Mouse (Mus musculus) right cerebral cortex, postnatal 14 days (tissue): ENCODE measurements around the gene Ets1.

Source experiments
- DNase-seq: peaks from one replicate; pipeline ENCODE4 v3.0.0; 2022

The Ets1 gene

DNA sequence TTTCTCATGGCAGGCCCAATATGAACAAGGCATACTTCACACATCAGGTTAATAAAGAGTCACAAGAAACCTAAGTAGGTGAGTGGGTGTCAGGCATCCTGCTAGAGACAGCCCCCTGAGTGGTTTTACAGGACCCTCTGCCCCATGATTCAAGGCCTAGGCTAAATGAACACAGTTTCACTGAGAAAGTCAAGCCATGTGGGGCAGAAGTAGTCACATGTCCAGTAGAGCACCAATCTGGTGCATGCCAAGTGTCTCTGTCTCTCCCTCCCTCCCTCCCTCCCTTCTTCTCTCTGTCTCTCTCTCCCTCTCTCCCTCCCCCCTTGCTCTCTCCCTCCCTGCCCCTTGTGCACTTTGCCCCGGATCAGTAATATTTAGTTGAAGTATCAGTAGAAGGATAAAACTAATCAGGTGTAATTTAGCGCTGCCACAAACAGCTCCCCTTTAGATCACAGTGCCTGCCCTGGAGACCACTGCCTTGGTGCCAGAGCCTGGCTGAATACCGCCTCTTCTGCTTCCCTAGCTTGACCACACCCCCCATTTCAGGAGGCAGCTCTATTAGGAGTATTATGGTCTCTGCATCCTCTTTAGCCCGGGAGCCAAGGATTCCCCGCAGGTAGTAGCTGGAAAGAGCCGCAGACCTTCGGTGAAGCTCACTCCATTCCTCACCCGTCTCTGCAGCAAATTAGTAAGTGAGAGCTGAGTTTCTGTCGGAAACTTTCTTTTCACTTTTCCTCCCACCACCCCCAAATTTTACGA, at the start of gene Ets1:
Gene Ets1 (plus strand): TSS at position 595 of the 759 bp plus-strand sequence.
- DNase-seq = no peak

DNA sequence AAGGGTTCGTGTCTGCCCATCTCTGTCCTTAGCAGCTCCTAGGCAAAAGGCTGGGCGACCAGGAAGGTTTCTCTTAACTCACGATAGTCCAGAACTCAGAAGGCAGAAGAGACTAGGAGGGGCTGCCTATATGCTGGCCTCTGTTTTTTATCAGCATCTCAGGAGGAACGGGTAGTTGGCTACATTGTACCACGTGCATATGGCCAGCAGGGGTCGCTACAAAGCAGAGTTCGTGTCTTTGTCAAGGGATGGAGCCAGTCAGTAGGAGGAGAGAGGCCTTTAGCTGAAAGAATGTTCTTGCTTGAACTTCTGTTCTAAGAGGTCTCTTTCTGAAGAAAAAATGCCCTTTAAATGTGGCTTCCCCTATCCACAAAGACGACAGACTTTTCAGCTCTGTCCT, 46.1 kb upstream of the Ets1 start:
- peak; percentile 83 for DNase-seq

DNA sequence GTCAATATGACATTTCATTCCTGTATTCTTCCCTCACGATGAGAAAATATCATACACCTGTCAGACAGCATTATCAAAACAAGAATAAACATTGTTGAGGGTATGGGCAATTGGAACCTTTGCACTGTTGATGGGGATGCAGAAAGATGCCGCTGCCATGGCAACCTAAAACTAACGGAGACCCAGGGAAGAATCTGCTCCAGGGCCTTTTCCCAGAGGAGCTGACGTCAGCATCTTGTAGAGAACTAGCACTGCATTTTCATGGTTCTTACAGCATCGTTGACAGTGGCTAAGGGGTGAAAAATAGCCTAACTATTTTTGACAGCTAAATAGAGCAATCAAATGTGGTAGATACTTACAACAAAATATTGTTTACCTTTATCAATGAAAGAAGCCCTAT, 45.5 kb upstream of the Ets1 start:
- no peak for DNase-seq

DNA sequence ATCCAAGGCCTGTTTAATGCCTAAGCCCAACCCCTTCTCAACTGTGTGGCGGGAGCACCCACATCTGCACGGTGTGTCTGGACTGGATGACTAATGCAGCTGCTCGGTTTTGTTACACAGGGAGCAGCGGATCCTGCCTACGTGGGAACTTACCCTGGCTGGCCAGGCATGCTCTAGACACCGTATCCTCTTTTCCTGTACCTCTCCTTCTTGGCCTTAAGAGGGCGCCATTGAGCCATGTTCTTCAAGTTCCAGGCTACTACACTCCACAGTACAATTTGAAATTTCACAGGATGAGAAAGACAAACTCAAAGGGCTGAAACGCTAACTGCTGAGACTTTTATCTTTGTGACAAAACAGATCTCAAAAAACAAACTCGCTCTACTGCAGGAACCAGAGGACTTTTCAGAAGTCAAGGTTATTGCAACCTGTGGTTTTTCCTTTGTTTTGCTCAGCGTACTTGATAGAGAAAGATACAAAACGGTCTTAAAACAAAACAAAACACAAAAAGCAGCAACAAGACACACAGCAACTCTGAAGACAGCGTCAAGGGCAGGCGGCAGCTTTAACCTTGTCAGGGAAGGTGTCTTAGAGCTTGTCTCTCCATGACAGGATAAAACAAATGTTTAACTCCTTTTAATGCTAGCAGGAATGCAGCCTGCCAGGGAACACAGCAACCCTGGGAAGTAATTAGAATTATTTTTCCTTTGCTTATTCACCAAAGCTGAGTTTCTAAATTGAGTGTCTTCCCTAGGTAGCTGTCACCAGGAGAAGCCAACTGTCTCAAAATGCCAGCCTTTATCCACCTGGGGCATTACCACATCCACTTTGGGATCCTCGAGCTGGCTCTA, 44.1 kb upstream of the Ets1 start:
- DNase-seq = peak; percentile 32

DNA sequence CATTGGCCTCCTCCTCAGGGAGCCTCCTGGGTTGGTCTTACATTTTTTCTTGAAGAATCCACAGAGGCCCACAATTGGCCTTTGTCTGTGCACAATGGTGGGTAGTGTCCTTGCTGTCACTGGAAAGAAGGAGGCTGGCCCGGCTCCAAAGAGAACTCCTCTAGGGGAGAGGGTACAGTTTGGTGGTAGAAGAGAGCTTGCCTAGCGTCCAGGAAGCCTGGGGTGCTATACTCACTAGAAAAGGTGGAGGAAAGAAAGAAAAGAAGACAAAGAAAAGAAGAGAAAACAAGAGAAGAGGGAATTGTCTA, 43.5 kb upstream of the Ets1 start:
- no peak for DNase-seq

DNA sequence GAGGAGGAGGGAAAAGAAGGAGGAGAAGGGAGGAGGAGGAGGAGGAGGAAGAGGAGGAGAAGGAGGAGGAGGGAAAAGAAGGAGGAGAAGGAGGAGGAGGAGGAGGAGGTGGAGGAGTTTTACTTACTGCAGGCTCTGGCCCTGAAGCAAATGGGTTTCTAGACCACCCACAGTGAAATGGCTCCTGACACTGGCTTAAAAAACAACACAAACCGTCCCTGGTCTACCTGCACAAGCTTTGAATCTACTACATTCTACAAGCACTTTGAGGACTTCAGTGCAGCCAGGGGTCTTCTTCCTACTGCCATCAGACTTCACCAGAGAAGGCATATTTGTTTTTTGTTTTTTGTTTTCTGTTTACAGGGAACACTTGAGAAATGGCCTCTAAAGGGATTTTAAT, 42.2 kb upstream of the Ets1 start:
- no peak for DNase-seq

DNA sequence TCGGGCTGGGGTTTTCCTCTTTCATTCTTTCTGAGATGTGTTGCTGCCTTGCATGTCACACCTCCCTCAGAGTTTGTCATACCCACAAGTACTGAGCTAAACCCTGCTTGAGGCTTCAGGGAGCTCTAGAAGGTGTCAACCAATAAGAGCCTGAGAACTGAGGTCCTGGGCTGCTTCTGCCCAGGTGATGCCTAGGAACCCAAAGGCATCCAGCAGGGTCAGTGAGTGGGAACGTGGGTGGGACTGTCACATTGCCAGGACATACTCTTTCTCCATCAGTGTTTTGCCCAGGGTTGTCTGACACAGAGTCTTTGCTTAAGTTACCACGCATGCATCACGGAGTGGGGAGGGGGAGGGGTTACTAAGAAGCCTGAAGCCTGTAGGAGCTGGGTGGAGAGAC, 41.7 kb upstream of the Ets1 start:
- DNase-seq = no peak

DNA sequence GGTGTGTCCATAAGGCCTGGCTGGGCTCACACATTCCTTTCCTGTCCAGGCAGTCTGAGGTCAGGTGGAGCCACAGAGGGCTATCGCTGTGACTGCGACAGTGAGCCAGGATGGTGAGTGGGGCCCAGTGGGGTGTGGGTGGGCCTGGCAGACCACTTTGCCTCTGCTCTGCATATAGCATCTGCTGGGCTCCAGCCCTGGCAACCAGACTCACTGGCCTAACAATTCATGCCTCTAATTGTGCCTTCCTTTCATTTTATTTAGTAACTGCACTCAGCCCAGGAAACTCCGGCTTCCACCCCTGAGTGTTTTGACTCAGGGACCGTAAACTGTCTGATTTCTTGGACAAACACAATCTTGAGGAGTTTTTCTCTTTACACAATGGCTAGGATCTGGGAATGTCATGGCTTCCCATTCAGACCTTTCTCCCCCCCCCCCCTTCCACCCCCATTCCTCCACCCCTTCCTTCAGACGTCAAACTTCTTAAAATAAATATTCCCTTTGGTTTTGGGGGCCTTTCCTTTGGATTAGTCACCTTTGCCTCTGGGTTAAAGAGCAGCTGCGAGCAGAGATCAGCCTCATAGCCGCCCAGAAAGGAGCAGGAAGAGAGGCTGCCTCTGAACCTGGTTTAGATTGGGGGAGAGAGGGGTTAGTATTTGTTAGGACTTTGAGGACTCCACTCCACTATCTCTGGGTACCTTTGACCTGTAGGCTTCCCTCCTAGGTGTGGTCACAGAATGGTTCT, 40.8 kb upstream of the Ets1 start:
- no peak for DNase-seq

DNA sequence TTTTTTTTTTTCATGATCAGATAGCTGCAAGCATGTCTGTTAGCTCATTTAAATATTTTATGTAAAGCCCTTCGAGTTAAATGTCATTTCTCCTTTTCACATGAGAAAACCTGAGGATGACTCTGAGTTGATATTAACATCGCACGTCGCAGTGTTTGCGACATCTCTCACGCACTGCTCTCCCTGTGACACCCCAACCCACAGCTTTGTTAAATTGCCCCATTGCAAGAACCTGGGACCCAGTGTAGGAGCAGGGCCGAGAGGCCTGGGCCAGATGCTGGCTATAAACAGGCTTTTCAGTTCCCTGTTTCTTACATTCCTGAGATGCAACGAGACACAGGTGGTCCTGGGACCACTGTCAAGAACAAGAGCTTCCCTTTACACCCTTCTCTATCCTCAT, 39.7 kb upstream of the Ets1 start:
- DNase-seq = no peak

DNA sequence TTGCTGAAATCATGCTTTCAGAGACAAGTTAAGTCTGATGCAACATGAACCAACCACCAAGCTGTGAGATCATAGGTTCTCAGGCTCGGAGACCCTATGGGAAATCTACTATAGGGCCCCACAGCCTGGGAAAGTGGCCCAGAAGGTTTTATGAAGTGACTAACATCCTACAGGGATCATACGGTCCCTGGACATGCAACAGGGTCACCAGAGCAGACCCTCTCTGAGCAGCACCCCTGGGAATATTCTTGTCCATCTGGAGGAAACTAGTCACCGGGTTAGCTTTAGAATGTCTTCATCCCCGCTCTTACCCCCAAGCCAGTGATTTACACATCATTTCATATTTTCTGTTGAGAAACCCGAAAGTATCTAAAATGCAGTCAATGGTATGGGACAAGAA, 34.1 kb upstream of the Ets1 start:
- no peak for DNase-seq

DNA sequence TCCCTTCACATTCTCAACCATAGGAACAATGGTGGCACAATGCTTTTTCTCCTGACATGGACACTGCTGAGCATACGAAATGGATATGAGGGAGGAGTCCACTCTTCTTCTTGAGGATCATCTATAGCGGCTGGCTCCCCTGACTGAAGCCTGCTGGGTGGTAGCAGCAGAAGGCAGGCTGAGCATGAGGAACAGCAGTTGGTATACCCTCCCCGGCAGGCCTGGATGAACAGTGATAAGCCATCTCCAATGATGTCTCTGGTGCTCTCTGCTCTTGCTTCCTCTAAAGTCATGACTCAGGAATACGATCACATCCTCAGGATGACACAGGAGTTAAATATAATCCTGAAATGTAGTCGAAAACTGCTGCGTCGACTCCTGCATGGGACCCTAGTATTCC, 32.9 kb upstream of the Ets1 start:
- DNase-seq = no peak

DNA sequence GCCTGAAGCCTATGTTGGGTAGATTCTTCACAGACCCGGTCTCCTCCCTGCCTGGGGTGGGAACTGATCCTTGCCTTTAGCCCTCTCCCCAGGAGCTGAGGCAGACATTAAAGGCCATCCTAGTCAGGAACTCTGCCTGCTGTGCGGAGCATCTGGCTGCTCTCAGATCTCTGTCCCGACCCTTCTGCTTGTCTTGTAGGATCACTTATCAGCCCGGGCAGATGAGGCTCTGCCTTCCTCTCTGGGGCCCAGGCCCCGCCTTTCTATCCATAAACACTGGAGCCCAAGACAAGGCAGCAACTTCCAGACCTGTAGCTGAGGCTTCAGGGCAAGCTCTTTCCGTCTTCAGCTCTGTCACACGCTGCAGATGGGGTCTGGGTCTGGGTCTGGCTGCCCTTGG, 28.8 kb upstream of the Ets1 start:
- DNase-seq = no peak

DNA sequence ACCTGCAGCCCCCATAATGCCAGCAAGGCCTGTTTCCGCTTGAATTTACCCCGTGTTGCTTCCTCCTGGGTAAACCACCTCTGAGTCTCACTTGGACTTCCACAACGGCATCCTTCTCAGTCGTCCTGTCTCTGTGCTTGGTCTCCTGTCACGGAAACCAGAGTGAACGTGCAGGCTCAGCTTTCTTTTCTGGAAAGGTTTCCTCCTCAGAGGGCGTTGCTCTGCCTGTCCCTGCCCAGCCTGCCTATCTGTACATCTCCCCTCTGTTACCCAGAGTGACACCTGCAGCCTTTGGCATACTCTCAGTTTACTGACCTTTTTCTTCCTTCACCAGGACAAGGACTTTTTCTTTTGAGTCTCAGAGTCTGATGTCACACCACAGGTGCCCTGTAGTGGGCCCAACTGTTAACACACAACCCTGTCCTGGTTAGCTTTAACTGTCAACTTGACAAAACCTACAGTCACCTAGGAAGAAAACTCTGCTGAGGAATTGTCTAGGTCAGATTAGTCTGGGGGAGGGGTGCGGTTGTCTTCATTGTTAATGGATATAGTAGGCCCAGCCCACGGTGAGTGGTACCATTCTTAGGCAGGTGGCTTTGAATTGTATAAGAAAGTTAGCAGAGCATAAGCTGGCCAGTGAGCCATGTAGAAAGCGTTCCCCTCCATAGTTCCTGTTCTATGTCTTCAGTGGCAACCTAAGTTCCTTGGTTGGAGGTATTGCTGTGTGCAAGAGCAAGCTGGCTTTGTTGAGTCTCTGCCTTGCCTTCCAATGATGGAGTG, 27.0 kb upstream of the Ets1 start:
- DNase-seq = no peak

DNA sequence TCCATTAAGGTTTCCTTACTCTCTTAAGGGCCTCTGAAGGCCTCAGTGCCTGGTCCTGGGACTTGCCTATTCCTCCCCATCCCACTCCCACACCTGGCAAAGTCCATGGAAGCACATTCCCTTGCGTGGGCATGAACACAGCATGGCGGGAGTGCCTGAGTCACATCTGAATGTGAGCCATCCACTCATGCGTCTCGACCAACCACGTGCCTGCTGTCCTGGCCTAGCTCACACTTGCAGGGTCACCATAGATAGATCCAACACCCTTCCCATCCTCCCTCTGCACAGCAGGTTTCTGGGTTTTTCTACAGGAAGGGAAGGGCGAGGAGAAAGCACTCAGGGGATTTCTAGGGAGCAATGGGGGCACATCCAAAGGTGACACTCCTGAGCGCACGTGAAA, 25.8 kb upstream of the Ets1 start:
- DNase-seq = no peak

DNA sequence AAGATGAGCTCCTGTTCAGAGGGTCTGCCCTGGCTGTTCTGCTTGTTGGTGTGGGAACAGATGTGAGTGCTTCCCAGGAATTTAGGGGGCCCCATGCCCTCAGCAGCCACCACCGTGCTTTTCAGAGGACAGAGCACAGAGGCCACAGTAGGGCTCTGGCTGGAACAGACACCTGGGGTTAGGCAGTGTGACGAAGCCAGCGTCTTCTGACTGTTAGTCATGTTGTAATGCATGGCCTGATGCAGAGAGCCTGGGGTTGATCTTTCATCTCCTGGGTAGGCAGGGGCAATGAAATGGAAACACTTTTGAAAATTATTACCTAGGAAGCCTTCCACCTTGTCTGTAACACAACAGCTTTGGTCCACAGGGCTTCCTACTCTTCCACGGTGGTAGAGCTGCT, 25.4 kb upstream of the Ets1 start:
- DNase-seq = no peak

DNA sequence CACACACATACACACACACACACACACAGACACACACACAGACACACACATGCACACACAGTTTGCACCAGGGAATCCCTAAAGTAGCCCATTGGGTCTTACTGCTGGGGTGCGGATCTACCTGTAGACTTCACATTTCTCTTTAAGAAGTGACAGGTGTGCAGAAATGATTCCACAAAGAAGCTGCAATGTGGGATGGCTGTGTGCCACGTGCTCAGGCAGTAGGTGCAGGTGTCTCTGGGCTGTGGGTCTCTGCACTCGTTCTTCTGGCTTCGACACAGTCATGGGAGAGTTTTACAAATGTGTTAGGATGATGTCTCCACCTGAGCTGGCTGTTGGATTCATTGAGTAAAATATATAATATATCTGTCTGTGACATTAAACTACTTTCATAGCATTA, 24.7 kb upstream of the Ets1 start:
- DNase-seq = no peak

DNA sequence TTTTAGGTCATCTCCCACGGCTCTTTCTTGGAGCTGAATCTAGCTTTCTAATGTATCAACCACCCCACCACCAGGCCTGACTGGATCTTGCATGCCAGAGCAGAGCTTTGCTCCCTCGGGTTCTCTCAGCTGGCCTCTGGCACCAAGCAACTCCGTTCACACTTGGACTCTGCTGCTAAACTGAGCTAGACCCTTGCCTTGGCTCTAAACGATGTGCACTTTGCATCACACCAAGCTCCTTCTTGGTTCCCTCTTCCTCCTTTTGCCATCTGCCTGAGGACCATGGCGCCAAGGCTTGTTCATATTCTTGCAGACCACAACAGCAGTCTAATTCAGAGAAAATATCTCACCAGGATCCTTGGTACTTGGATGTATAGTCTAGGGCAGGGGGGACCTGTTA, 23.6 kb upstream of the Ets1 start:
- no peak for DNase-seq

DNA sequence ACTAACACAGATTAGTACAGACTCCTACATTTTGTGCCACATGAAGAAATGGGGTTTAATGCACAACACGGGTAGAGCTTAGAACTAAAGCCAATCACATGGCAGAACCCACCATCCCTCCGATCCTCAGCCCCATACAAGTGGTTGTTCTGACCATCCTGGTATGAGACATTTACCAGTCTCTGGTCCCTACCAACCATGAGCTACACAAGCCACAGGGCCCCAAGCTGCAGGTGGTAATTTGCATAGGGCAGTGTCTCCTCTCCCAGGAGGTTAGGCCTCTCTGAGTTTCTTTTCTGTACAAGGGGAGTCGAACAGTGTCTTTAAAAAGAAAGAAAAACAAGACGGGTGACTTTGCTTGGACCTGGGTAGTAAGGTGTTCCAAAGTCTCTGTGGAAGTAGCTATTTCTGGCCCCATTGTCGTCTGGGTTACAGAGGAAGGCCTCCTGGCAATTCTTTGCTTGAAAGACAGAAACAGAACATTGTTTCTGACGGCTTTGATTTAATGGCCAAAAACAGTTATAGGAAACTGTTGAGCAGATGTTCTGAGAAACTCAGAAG, 23.1 kb upstream of the Ets1 start:
- no peak for DNase-seq

DNA sequence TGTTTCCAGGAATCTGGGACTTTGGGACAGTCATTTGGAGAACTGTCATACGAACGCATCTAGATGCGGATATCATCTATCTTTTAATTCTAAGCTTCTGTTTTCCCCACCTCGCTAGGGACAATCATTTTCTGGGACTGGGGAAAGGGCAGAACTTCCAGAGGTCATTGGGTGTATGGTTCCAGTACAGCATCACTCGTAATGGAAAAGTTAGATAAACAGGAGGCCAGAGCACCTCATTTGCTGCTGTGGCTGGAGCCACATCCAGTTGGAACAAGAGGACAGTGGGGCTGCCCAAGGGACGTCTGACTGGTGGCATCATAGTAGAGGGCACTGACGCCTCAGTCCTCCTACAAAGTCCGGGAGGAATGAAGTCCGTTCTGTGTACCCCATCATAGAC, 21.8 kb upstream of the Ets1 start:
- DNase-seq = no peak

DNA sequence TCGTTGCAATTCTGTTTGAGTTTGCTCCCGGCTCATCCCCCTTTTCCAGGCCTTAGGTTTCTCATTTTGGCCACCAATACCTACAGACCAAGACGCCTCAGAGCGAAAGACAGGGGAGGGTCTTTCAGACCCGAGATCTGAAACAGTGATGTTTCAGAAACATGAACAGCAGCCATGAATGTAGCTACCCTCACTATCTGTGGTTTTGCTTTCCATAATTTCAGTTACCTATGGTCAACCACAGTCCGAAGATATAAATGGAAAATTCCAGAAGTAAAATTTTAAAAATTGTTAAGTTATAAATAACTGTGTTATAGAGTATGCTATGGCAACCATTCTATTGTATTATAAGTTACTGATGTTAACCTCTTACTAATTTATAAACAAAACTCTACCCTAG, 20.6 kb upstream of the Ets1 start:
- DNase-seq = no peak

DNA sequence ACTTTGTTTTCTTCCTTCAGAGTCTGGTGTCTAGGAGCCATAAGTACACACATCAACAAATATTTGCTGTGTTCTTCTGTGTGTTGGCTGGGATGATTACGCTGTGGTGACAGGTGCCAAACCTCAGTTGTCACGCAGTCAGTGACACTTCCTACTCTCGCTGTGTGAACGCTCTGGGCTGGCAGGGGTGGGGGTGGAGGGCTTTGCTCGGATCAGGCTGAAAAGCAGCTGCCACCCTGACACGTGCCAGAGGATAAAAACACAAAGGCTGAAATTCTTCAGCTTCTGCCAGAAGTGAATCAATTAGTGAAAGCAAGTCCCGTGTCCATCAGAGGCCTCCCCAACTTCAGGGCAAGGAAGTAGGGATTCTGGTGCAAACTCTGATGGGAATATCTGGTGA, 20.0 kb upstream of the Ets1 start:
- DNase-seq = no peak

DNA sequence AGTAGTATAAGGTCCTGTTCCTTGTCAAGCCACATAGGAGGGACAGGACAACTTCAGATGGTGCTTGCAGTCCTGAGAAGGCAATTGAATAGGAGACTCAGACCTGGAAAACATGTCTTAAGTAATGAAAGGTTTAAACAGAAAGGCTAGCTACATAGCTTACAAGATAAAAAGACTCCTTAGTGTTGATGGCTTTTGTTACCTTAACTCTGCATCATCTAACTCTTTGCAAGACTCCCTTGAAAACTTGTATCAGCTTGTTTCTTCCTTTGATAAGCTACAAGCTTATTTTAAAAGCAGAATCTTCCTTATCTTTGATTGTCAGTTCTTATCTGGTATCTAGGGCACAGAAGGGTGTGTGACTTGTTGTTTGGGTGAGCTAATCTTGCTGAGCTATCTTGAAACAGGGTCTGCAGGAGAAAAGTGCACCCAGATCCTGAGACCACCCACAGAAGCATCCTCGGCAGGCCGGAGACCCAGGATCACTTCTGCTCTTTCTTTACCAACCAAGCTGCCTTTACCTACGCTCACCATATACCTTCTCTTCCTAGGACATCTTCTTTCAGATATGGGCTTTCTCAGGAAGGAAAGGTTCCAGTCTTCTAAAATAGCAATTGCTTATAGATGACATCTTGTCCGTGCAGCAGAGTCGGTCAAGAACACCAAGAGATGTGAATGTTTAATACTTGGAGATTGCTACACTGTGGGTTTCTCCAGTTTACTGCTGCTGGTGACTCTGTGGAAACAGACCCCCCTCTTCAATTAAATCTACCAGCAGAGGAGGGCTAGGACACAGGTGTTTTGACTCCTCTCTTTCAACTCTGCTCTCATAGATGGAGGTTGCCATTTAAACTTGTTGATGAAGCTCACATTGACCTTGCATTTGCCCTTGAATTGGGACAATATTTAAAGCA, 19.2 kb upstream of the Ets1 start:
- DNase-seq = no peak
